Comparison of ENCODE assay signal across 8 mouse cellular contexts in the genomic region with DNA sequence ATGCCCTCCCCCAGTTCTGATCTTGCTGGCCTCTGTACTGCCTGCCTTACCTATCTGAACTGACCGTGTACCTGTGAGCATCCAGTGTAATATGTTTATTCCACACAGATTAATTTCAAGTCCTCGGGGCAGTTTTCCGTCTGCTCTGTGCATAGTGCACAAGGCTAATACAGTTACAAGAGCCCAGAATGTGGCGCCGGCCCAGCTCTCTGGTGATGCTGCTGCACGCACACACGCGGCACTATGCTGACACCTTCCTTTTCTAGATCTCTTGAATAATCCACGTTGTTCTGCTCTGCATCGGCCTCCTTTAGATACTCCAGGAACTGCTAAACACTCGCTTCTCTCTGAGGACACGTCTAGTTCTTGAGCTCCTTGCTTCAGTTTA. TPM values are rescaled to one million over a fixed set of nuclear protein-coding genes. Genes with fewer than 3 reads are reported as not detected.
DNase-seq lines count a peak whose midpoint lies in the region; ATAC-seq and TF ChIP-seq lines count a peak whose summit lies in the region.

No protein-coding gene starts in this region.

- 50% methylated on average over 12 of the region's 12 CpGs for WGBS in kidney, postnatal 0 days
- WGBS in forebrain, postnatal 0 days, result 44% methylated on average over 12 of the region's 12 CpGs
- WGBS in liver, postnatal 0 days (ENCODE audit: insufficient replicate concordance), result 44% methylated on average over 12 of the region's 12 CpGs

- TF ChIP-seq CTCF in kidney, postnatal 0 days (IDR thresholded peaks at IDR 0.05; ENCODE audit: low read depth), result no peak; the same call in 1 of the 2 replicates
- no peak for TF ChIP-seq CTCF in forebrain, postnatal 0 days (IDR thresholded peaks at IDR 0.05; ENCODE audit: low read depth)
- TF ChIP-seq CTCF in liver, postnatal 0 days (IDR thresholded peaks at IDR 0.05; ENCODE audit: low read depth), result no peak

- no peak overlapping the region for H3K4me3 ChIP-seq in kidney, postnatal 0 days (replicated peaks; ENCODE audit: low read depth, low read length)
- peak overlapping the region; percentile 34; the same call in 1 of the 2 replicates for H3K4me3 ChIP-seq in forebrain, postnatal 0 days (ENCODE audit: low read depth, low read length)
- peak overlapping the region; percentile 25; the same call in 1 of the 2 replicates for H3K4me3 ChIP-seq in liver, postnatal 0 days (ENCODE audit: low read depth, low read length)

- H3K27ac ChIP-seq in kidney, postnatal 0 days, result no peak overlapping the region
- no peak overlapping the region for H3K27ac ChIP-seq in forebrain, postnatal 0 days (ENCODE audit: low read depth, low read length)
- no peak overlapping the region for H3K27ac ChIP-seq in liver, postnatal 0 days (ENCODE audit: low read depth)

- no peaks in the 10 kb centered on the region for H3K9me3 ChIP-seq in kidney, postnatal 0 days (replicated peaks; ENCODE audit: low read length)
- H3K9me3 ChIP-seq in forebrain, postnatal 0 days (ENCODE audit: low read length), result no peaks in the 10 kb centered on the region
- H3K9me3 ChIP-seq in liver, postnatal 0 days (ENCODE audit: low read length), result no peaks in the 10 kb centered on the region

- H3K36me3 ChIP-seq in kidney, postnatal 0 days (ENCODE audit: insufficient read depth, low read length), result no peaks in the 10 kb centered on the region
- no peaks in the 10 kb centered on the region for H3K36me3 ChIP-seq in forebrain, postnatal 0 days (ENCODE audit: insufficient read depth)
- H3K36me3 ChIP-seq in liver, postnatal 0 days (replicated peaks; ENCODE audit: insufficient read depth, low read length), result no peaks in the 10 kb centered on the region

- H3K27me3 ChIP-seq in kidney, postnatal 0 days (ENCODE audit: insufficient read depth, low read length), result no peaks in the 10 kb centered on the region
- no peaks in the 10 kb centered on the region; the same call in 1 of the 2 replicates for H3K27me3 ChIP-seq in forebrain, postnatal 0 days (ENCODE audit: insufficient read depth, low read length)
- no peaks in the 10 kb centered on the region for H3K27me3 ChIP-seq in liver, postnatal 0 days (ENCODE audit: insufficient read depth, low read length)

- H3K9ac ChIP-seq in kidney, postnatal 0 days (ENCODE audit: low read depth, low read length), result no peak overlapping the region
- peak overlapping the region; percentile 44; the same call in 1 of the 2 replicates for H3K9ac ChIP-seq in forebrain, postnatal 0 days
- no peak overlapping the region for H3K9ac ChIP-seq in liver, postnatal 0 days (replicated peaks)

- DNase-seq in kidney, postnatal 0 days (ENCODE audit: low spot score), result no peak
- no peak for DNase-seq in kidney, adult 8-10 months
- peak; percentile 51 for DNase-seq in brain, adult 2 months (ENCODE audit: low read depth, low spot score)
- no peak for DNase-seq in forebrain, postnatal 0 days
- no peak for DNase-seq in liver, postnatal 0 days
- no peak for DNase-seq in c-Kit-positive CD71-positive TER-119-positive erythroid progenitor cells, embryonic 14.5 days (ENCODE audit: low spot score)
- DNase-seq in adrenal gland, adult 18-20 months (ENCODE audit: low spot score in 2 of 2), result no peak
- no peak for DNase-seq in spleen, postnatal 4 days (ENCODE audit: low spot score in 2 of 2)

- ATAC-seq in kidney, postnatal 0 days (replicated peaks; ENCODE audit: low FRiP score, low read depth), result no peak; the same call in 1 of the 2 replicates
- ATAC-seq in forebrain, postnatal 0 days, result peak; percentile 27
- ATAC-seq in liver, postnatal 0 days, result peak; percentile 11; the same call in 1 of the 2 replicates

- H3K4me2 ChIP-seq in kidney, postnatal 0 days (ENCODE audit: low read length), result peak overlapping the region; percentile 44; the same call in 1 of the 2 replicates
- H3K4me2 ChIP-seq in forebrain, postnatal 0 days (ENCODE audit: low read depth), result peak overlapping the region; percentile 59
- H3K4me2 ChIP-seq in liver, postnatal 0 days (ENCODE audit: low read depth, low read length), result peak overlapping the region; percentile 71

- TF ChIP-seq EP300 in liver, postnatal 0 days (IDR thresholded peaks at IDR 0.05; ENCODE audit: low read depth), result no peak

- peaks cover 8% of the 10 kb centered on the region; the same call in 1 of the 2 replicates for H3K4me1 ChIP-seq in kidney, postnatal 0 days (replicated peaks; ENCODE audit: insufficient read depth, low read length)
- H3K4me1 ChIP-seq in forebrain, postnatal 0 days (ENCODE audit: insufficient read depth), result no peaks in the 10 kb centered on the region
- H3K4me1 ChIP-seq in liver, postnatal 0 days (ENCODE audit: insufficient read depth), result peaks cover 10% of the 10 kb centered on the region

RNA-seq across cellular contexts. Expression of a gene that starts 55.9 kb away (rescaled TPM):
- polyA plus RNA-seq in kidney, postnatal 0 days (2015; fragmentation: Nextera tagmentation; extraction: Ambion mirVana), result 111 and 120 TPM in 2 replicates
- total RNA-seq in forebrain, postnatal 0 days (2014; rRNA removed), result 135 and 155 TPM in 2 replicates
- polyA plus RNA-seq in forebrain, postnatal 0 days (2015; fragmentation: Nextera tagmentation; extraction: Ambion mirVana), result 70.1 and 88.9 TPM in 2 replicates
- polyA plus RNA-seq in liver, postnatal 0 days (2015; fragmentation: Nextera tagmentation; extraction: Ambion mirVana), result 34.4 and 38.6 TPM in 2 replicates
- 10 to 100 TPM; 79.2 to 79.5 TPM for total RNA-seq in adrenal gland, adult 18-20 months (2021)
